Mouse (Mus musculus): ENCODE measurements at regions not wholly inside any gene's neighbourhood (a gene's known extent, or its start where the extent isn't known, plus 50 kb on each side); places are given as distances from the start of the nearest gene placed in this dataset.

DNA sequence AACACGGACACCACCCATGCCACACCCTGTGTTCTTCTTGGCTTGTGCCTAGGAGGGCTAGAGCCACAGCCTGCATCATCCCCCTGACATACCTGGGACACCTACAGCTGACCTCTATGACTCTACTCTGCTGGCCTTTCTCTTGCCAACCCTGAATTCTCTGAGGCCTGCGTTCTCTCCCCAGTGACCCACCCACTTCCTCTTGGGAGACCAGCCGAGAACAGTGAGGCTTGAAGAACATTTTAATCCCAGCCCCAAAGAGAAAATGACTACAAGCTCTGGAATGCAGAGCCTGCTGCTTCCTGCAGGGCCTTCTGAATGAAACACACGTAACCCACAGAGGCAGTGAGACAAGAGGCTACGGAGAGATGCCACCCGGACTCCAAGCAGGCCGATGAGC lies 102.0 kb downstream of the Zfp36l2 start:
- TF ChIP-seq EP300 (IDR thresholded peaks at IDR 0.05; ENCODE audit: low read depth): no peak
- no peak for TF ChIP-seq CTCF (IDR thresholded peaks at IDR 0.05; ENCODE audit: low read depth)

Measured in liver, embryonic 14.5 days (tissue).